Mouse (Mus musculus): ENCODE results near the gene Plekha6.
A peak's percentile ranks its signal among the peaks of the same experiment; 100 is the strongest.

DNA sequence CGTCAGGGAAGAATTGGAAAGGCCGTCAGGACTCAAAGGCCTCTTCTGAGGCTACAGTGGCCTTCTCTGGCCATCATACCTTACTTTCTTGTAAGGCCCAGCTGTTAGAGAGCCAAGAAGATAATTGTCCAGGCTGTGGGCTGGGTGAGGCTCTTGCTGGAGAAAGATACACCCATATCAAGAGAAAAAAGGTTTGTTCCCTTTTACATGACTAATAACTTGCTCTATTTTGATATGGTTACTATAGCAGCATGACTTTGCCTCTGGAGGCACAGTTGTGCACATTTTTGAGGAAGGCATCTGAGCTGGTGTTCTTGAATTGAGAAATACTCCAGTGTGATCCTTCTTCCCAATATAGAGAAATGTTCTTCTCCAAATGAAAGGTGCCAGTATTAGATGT, 30.6 kb upstream of the Plekha6 start:
- TF ChIP-seq BHLHE40 (IDR thresholded peaks at IDR 0.05; ENCODE audit: borderline replicate concordance, low read depth, low read length) (no peak), CTCF (IDR thresholded peaks at IDR 0.05 in 2 of 3, conservative IDR thresholded peaks at IDR 0.05 in 1 of 3; ENCODE audit: control insufficient read depth in 1 of 3, insufficient read depth in 1 of 3, low read depth in 2 of 3, low read length in 3 of 3, poor library complexity in 1 of 3, severe bottlenecking in 1 of 3) (no peak), SIN3A (IDR thresholded peaks at IDR 0.05; ENCODE audit: low read length) (peak; percentile 99), E2F4 (IDR thresholded peaks at IDR 0.05; ENCODE audit: borderline replicate concordance, low read depth, low read length) (no peak), NELFE (IDR thresholded peaks at IDR 0.05; ENCODE audit: low read depth, low read length) (0 out of 2 replicates have a peak, but pooled peaks have one; percentile 9), POLR2A (IDR thresholded peaks at IDR 0.05; ENCODE audit: control insufficient read depth in 1 of 2, insufficient read depth in 1 of 2, low read depth in 1 of 2, low read length in 2 of 2, poor library complexity in 1 of 2) (peak in 1 of 2 experiments; percentile 44; a peak in 2 of 4 replicates), JUND (IDR thresholded peaks at IDR 0.05; ENCODE audit: low read depth, low read length) (no peak), POLR2AphosphoS2 (IDR thresholded peaks at IDR 0.05; ENCODE audit: low read length) (no peak; the same call in 1 of the 2 replicates), ZC3H11A (IDR thresholded peaks at IDR 0.05; ENCODE audit: low read depth, low read length) (no peak), POLR2AphosphoS5 (IDR thresholded peaks at IDR 0.05; ENCODE audit: borderline replicate concordance, low read depth, low read length) (no peak)

Measured in MEL (cell line).